Mouse (Mus musculus) kidney, adult 18-20 months (tissue): Measurements from ENCODE around the gene Glb1.

Experiments used
- DNase-seq: peaks from one replicate; pipeline ENCODE4 v3.0.0; 2021

Glb1 gene

DNA sequence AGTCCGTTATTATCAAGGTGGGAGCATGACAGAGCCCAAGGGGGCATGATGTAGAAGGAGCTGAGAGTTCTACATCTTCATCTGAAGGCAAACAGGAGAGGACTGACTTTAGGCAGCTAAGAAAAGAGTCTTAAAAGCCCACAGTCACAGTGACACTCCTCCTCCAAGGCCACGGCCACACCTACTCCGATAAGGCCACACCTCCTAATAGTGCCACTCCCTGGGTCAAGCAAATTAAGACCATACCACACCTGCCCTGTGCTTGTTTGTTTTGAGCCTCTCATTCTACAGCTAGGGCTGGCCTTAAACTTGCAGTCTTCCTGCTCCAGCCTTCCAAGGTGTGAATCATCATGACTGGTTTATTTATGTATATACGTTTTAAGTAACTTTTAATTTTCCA, 5.6 kb upstream of the Glb1 start:
- DNase-seq, result no peak

- no peak for DNase-seq
These were observed 1.2 kb upstream of the Glb1 start for GRCm38 (mm10) chr9:114399680-114400079.

DNA sequence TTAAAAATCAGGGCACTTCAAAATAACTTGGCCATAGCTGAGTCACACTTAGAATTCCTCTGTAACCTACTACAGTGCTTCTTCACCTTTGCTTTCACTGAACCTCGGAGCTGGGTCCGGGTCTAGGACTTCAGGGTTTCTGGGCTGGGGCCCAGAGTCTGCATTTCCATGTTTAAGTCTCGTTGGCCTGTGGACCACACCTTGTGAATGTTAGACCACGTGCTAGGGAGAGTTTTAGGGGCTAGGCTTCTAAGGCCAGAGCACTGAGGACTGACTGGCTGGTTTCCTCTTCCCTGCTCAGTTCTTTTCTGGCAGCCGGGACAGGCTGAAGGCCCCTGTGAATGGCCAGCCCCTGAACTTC, 308 bp upstream of the Glb1 start:
- no peak for DNase-seq

DNA sequence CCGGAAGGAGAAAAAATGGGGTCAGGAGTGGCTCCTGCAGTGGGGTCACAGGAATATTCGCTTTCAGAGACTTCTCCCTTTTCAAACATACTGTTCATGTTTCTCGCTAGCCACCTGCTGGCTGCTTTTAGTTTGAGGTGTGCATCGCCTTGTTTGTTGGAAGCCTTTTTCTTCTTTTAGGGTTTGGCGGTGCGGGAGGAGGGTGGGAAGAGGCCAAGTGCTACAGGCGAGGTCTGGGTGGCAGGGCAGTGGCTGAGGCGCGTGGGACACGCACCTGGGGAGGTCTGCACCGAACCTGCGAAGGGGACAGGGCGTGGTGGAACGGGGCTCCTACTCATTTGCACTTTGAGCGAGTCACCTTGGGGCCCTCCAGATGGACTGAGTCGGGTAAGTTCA, 807 bp downstream of the Glb1 start:
- peak; percentile 69 for DNase-seq

DNA sequence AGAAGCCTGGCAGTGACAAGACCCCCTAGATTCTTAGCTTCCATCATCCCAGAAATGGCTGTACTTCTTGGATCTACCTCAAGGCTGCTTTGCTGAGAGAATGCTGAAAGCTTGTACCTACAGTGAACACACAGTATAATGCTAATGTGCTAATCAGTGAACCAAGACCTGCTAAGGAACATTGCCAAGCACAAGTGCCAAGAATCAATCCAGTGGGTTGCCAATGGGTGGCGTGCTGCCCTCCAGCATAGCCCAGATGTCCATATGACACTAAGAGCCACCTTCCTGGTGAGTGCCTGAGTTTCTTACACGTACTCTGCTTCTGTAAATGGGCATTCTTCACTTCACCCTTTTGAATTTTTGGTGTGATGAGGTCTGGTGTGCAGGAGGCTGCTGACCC, 6.8 kb downstream of the Glb1 start:
- DNase-seq, result peak; percentile 75

GRCm38 (mm10) chr9:114410313-114410862, 9.5 kb downstream of the Glb1 start:
- no peak for DNase-seq

DNA sequence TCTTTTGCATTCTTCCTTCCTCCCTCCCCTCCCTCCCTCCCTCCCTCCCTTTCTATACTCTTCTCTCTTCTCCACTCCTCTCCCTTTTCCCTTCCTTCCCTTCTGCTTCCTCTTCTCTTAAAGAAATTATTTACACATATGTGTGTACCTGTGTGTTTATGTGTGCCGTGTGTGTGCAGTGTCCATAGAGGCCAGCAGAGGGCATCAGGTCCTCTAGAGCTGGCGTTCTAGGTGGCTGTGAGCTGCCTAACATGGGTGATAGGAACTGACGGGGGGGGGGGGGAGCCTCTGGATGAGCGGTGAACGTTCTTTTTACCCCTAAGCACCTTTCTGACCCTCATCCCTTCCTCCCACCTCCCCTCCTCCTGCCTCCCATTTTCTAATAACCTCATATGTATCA, 10.4 kb downstream of the Glb1 start:
- no peak for DNase-seq

GRCm38 (mm10) chr9:114412406-114412805, 11.5 kb downstream of the Glb1 start:
- DNase-seq, result no peak

DNA sequence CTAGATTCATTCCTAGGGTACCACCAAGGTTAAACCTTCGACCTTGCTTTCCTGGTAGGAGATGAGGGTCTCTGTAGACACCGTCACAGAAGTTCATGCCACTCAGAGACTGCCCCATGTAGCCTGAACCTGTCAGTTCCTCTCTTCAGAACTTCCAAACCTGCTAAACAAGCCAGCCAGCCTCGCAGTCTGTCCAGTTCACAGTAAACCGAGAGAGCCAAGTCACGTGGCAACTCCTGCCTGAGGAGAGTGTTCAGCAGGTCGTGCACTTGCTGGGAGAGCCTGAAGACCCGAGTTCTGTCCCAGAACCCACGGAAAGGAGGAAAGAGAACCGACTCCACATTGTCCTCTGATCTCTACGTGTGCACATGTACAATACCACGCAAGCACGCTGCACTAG, 13.0 kb downstream of the Glb1 start:
- peak; percentile 54 for DNase-seq

- peak; percentile 55 for DNase-seq
These were observed 14.8 kb downstream of the Glb1 start for GRCm38 (mm10) chr9:114415701-114416100.

GRCm38 (mm10) chr9:114416646-114417517, 16.0 kb downstream of the Glb1 start:
- DNase-seq, result peak; percentile 50

GRCm38 (mm10) chr9:114418187-114418586, 17.3 kb downstream of the Glb1 start:
- peak; percentile 56 for DNase-seq

GRCm38 (mm10) chr9:114420443-114420842, 19.6 kb downstream of the Glb1 start:
- no peak for DNase-seq

DNA sequence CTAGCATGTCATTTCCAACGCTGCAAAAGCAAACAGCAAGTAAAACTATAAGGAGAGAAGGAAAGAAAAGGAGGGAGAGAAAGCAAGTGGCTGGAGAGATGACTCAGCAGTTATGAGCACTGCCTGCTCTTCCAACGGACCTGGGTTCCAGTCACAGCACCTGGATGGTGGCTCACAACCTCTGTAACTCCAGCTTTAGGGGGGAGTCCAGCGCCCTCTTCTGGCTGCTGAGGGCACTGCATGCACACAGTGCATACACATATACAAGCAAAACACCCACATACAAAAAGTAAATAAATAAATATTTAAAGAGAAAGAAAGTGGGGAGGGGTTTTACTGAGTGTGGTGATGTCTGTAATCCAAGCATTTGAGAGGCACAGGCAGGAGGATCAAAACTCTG, 20.2 kb downstream of the Glb1 start:
- no peak for DNase-seq

DNA sequence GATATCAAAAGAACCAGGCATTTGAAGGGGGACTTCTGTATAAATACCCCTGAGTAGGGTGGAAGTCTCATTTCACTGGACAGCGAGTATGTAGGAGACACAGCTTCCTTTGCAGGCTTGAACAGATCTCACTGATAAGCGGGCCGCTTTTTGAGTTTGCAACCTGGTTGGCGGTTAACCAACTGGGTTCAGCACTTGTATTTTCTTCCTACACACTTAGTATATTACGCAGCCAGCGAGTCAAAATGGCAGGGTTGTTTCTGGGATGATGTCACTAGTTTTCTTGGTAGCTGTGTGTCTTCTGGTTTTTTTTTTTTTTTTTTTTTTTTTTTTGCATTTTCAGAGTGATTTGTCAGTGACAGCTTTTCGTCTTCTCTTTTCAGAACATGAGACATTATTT, 20.9 kb downstream of the Glb1 start:
- DNase-seq, result no peak

- DNase-seq, result no peak
These were observed 24.7 kb downstream of the Glb1 start for GRCm38 (mm10) chr9:114425576-114425975.

GRCm38 (mm10) chr9:114426201-114426600, 25.3 kb downstream of the Glb1 start:
- DNase-seq, result no peak

DNA sequence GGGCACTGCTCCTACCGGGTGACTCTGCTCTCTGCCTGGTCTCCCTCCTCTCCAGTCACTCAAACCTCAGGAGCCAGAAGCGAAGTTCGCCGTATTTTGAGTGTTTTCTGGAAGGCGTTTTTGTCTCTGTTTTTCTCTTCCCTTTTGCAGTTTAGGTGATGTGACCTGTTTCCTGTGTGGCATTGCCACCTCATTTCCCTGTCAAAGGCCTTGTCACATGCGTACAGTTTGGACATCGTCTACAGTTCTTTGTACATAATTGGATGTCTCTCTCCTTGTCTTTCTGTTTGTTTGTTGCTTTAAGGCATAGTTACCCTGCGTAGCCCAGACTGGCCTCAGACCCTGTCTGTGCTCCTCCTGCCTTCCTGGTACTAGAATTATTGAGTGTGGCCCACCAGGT, 26.5 kb downstream of the Glb1 start:
- DNase-seq, result no peak

GRCm38 (mm10) chr9:114428103-114428834, 27.4 kb downstream of the Glb1 start:
- no peak for DNase-seq

- DNase-seq, result no peak
These were observed 34.8 kb downstream of the Glb1 start for GRCm38 (mm10) chr9:114435668-114436067.

DNA sequence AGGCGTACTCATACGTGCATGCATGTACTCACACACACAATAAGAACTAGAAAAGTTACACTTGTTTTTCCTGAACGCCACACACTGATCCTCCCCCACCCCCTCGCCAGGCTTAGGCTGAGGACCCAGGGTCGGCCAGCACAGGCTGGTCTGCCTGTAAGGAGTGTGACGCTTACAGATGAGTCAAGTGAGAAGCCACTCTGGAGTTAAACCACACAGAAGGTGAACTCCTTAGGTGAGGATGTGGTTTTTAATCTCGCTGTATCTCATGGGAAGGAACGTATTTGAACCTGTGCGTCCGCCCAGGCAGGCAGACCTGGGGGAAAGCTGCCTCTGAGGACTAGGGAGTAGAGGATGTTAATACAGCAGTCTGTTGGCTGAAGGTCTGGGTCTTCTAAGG, 39.7 kb downstream of the Glb1 start:
- DNase-seq, result no peak

- DNase-seq, result no peak
These were observed 41.3 kb downstream of the Glb1 start for GRCm38 (mm10) chr9:114442225-114442624.

- no peak for DNase-seq
These were observed 42.0 kb downstream of the Glb1 start for GRCm38 (mm10) chr9:114442893-114443292.

DNA sequence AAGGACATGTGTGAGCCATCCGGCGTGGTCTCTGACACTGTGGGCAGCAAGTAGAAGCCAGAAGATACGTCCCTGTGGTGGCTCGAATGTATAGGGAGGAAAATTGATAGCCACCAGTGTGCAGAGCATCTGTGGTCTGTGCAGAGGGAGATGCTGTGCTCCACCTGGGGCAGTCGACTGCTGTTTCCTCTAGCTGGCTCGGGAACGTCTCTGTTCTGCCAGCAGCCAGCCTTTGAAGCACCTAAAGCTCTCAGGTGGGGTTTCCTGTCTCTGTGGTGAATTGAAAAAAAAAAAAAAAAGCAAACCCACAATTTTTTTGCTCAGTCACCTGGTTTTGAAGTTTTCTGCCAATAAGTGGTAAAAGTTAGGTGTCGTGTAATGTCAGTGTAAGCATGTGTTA, 42.5 kb downstream of the Glb1 start:
- DNase-seq, result no peak
